Mouse (Mus musculus): ENCODE data around the gene Adamts4.
A peak's percentile ranks its signal among the peaks of the same experiment; 100 is the strongest.

The Adamts4 gene

GRCm38 (mm10) chr1:171256095-171256818, 6.0 kb downstream of the Adamts4 start:
- DNase-seq (ENCODE audit: low read depth, low spot score) = no peak

GRCm38 (mm10) chr1:171256937-171257548, 6.8 kb downstream of the Adamts4 start:
- peak; percentile 89 for DNase-seq (ENCODE audit: low read depth, low spot score)

GRCm38 (mm10) chr1:171257781-171258180, 7.6 kb downstream of the Adamts4 start:
- DNase-seq (ENCODE audit: low read depth, low spot score) = no peak

- no peak for DNase-seq (ENCODE audit: low read depth, low spot score)
Observed at GRCm38 (mm10) chr1:171258921-171259320, 8.7 kb downstream of the Adamts4 start.

GRCm38 (mm10) chr1:171260316-171260715, 10.1 kb downstream of the Adamts4 start:
- DNase-seq (ENCODE audit: low read depth, low spot score) = no peak

GRCm38 (mm10) chr1:171262594-171263130, 12.4 kb downstream of the Adamts4 start:
- no peak for DNase-seq (ENCODE audit: low read depth, low spot score)

- no peak for DNase-seq (ENCODE audit: low read depth, low spot score)
Observed at GRCm38 (mm10) chr1:171263185-171263611, 13.0 kb downstream of the Adamts4 start.

GRCm38 (mm10) chr1:171263666-171264461, 13.6 kb downstream of the Adamts4 start:
- DNase-seq (ENCODE audit: low read depth, low spot score) = peak; percentile 82

- DNase-seq (ENCODE audit: low read depth, low spot score) = no peak
Observed at GRCm38 (mm10) chr1:171265971-171266744, 15.9 kb downstream of the Adamts4 start.

- DNase-seq (ENCODE audit: low read depth, low spot score) = no peak
Observed at GRCm38 (mm10) chr1:171268341-171268740, 18.1 kb downstream of the Adamts4 start.

GRCm38 (mm10) chr1:171269848-171270572, 19.8 kb downstream of the Adamts4 start, which contains the start of gene B4galt3:
B4galt3 (plus strand) TSS chr1:171270328.
- DNase-seq (ENCODE audit: low read depth, low spot score) = peak; percentile 94

GRCm38 (mm10) chr1:171270573-171270900, 20.3 kb downstream of the Adamts4 start:
- DNase-seq (ENCODE audit: low read depth, low spot score) = peak; percentile 79

- DNase-seq (ENCODE audit: low read depth, low spot score) = no peak
Observed at GRCm38 (mm10) chr1:171271196-171271595, 21.0 kb downstream of the Adamts4 start.

GRCm38 (mm10) chr1:171271622-171272021, 21.4 kb downstream of the Adamts4 start:
- DNase-seq (ENCODE audit: low read depth, low spot score) = peak; percentile 51

GRCm38 (mm10) chr1:171272086-171272485, 21.9 kb downstream of the Adamts4 start:
- no peak for DNase-seq (ENCODE audit: low read depth, low spot score)

- DNase-seq (ENCODE audit: low read depth, low spot score) = no peak
Observed at GRCm38 (mm10) chr1:171274171-171274570, 23.9 kb downstream of the Adamts4 start.

- DNase-seq (ENCODE audit: low read depth, low spot score) = no peak
Observed at GRCm38 (mm10) chr1:171275144-171275734, 25.0 kb downstream of the Adamts4 start.

- no peak for DNase-seq (ENCODE audit: low read depth, low spot score)
Observed at GRCm38 (mm10) chr1:171276110-171276748, 26.0 kb downstream of the Adamts4 start.

- no peak for DNase-seq (ENCODE audit: low read depth, low spot score)
Observed at GRCm38 (mm10) chr1:171277736-171278135, 27.5 kb downstream of the Adamts4 start.

- no peak for DNase-seq (ENCODE audit: low read depth, low spot score)
Observed at GRCm38 (mm10) chr1:171278436-171278835, 28.2 kb downstream of the Adamts4 start.

All from ES-CJ7 (cell line).